Mouse (Mus musculus): ENCODE data around the gene Klf2.

- no peak for TF ChIP-seq CTCF (IDR thresholded peaks at IDR 0.05; ENCODE audit: low read depth, low read length)
- TF ChIP-seq POLR2AphosphoS5 (IDR thresholded peaks at IDR 0.05; ENCODE audit: insufficient replicate concordance, low read depth, low read length) = no peak
- TF ChIP-seq GATA1 (IDR thresholded peaks at IDR 0.05; ENCODE audit: borderline replicate concordance, low read length) = no peak
- TF ChIP-seq TAL1 (conservative IDR thresholded peaks at IDR 0.05; ENCODE audit: low read depth, low read length) = no peak
Measured at GRCm38 (mm10) chr8:72349838-72350237, 31.0 kb downstream of the Klf2 start.

Data from G1E (cell line).